Mouse (Mus musculus): ENCODE measurements around the gene Tle6.

Tle6 gene

DNA sequence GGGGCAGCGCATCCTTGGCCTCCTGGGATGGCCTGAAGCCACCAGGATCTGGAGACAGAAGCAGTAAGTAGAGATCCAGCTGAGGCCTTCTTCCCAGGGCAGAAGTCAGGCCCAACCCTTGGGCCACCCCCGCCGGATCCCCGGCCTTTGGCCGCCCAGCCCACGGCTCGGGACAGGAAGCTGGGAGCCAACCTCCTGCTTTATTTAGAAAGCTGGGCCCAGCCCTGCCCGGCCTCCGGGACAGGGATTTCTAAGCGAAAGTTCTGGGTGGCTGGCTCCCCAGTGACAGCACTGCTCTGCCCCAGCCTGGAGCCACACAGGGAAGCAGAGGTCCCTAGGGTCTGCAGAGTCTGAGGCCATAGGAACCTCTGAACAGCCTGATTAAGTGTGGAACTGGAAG, 59.1 kb downstream of the Tle6 start:
- DNase-seq (ENCODE audit: low spot score in 2 of 2), result no peak

DNA sequence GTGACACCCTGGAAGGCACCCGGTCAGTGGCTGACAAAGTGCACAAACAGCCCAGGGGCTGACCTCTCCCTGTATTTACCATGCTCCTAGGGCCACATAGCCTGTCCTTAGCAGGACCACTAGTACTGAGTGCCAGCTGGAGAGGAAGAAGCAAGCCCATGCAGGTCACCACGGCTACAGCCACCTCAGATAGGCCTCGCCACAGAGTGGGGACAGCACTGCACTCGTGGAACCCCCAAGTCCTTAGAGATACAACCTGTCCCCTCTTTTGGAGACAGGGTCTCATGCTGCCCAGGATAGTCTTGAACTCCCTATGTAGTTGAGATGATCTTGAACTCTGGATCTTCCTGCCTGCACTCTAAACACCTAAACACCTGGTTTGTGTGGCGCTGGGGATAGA, 59.5 kb downstream of the Tle6 start:
- no peak for DNase-seq (ENCODE audit: low spot score in 2 of 2)

All from frontal cortex, postnatal 10 days (tissue).